Mouse (Mus musculus) embryonic stem cell, embryonic (primary cell): Measurements from ENCODE around the gene Anxa3.

ENCODE experiments used
- CTCF ChIA-PET, 4 experiments: fragments of 300-600 bp in 2 of 4; fragments of 350-600 bp in 2 of 4; sonication (Branson Sonifier 250); formaldehyde crosslinking; loops; one replicate each; lab custom pipeline; 2022; ENCODE audit warnings: inconsistent platforms in 2 of 4; lab: Charles Lee
- POLR2A ChIA-PET, 4 experiments: fragments of 300-600 bp in 2 of 4; fragments of 350-600 bp in 2 of 4; sonication (Branson Sonifier 250); formaldehyde crosslinking; loops; one replicate each; lab custom pipeline; 2022; ENCODE audit warnings: antibody characterized with exemption in 4 of 4, inconsistent platforms in 1 of 4; lab: Charles Lee

Anxa3 gene

GRCm38 (mm10) chr5:96810620-96811019 lies 17.5 kb downstream of the Anxa3 start:
- CTCF ChIA-PET: interaction anchor here in 1 of 4 experiments (0.6 kb wide), 1 partner anchor 582 kb away, joined by 5 read pairs; no protein-coding TSS in a partner anchor
- POLR2A ChIA-PET: interaction anchor here in 1 of 4 experiments (1.3 kb wide), 1 partner anchor 9 kb away, joined by 5 read pairs; no protein-coding TSS in a partner anchor

GRCm38 (mm10) chr5:96824769-96825327 lies 31.7 kb downstream of the Anxa3 start:
- ChIA-PET POLR2A (no interaction called here), CTCF (no interaction called here)

- ChIA-PET CTCF (interaction anchor here in 1 of 4 experiments (0.7 kb wide), 1 partner anchor 27 kb away, joined by 3 read pairs; no protein-coding TSS in a partner anchor), POLR2A (no interaction called here)
Measured at GRCm38 (mm10) chr5:96827176-96827575, 34.0 kb downstream of the Anxa3 start.

- ChIA-PET POLR2A (no interaction called here), CTCF (no interaction called here)
Measured at GRCm38 (mm10) chr5:96834338-96834737, 41.2 kb downstream of the Anxa3 start.

GRCm38 (mm10) chr5:96847986-96848385 lies 54.8 kb downstream of the Anxa3 start:
- CTCF ChIA-PET: interaction anchor here in 1 of 4 experiments (0.7 kb wide), 1 partner anchor 133 kb away, joined by 15 read pairs; no protein-coding TSS in a partner anchor
- POLR2A ChIA-PET: interaction anchor here in 1 of 4 experiments (0.7 kb wide), 1 partner anchor 72 kb away, joined by 3 read pairs; no protein-coding TSS in a partner anchor

GRCm38 (mm10) chr5:96848386-96848785 lies 55.2 kb downstream of the Anxa3 start:
- ChIA-PET CTCF (interaction anchor here in 1 of 4 experiments (0.7 kb wide), 1 partner anchor 134 kb away, joined by 15 read pairs; no protein-coding TSS in a partner anchor), POLR2A (interaction anchor here in 1 of 4 experiments (0.7 kb wide), 1 partner anchor 71 kb away, joined by 3 read pairs; no protein-coding TSS in a partner anchor)

GRCm38 (mm10) chr5:96849232-96849631 lies 56.1 kb downstream of the Anxa3 start:
- CTCF ChIA-PET: no interaction called here

GRCm38 (mm10) chr5:96853451-96853850 lies 60.3 kb downstream of the Anxa3 start:
- CTCF ChIA-PET: interaction anchor here in 2 of 4 experiments (0.6 to 0.7 kb wide), 2 partner anchors 26 to 450 kb away, joined by 3 read pairs; no protein-coding TSS in a partner anchor
- POLR2A ChIA-PET: no interaction called here

More at GRCm38 (mm10) chr5:96849232-96849631, 56.1 kb downstream of the Anxa3 start:
- POLR2A ChIA-PET: no interaction called here

GRCm38 (mm10) chr5:96854350-96854749 lies 61.2 kb downstream of the Anxa3 start:
- ChIA-PET CTCF (interaction anchor here in 2 of 4 experiments (0.6 to 0.7 kb wide), 2 partner anchors 27 to 451 kb away, joined by 3 read pairs; no protein-coding TSS in a partner anchor), POLR2A (no interaction called here)

- CTCF ChIA-PET: interaction anchor here in 1 of 4 experiments (0.6 kb wide), 1 partner anchor 139 kb away, joined by 3 read pairs; no protein-coding TSS in a partner anchor
Measured at GRCm38 (mm10) chr5:96859938-96860337, 66.8 kb downstream of the Anxa3 start.

GRCm38 (mm10) chr5:96867171-96867570 lies 74.0 kb downstream of the Anxa3 start:
- POLR2A ChIA-PET: interaction anchor here in 1 of 4 experiments (0.6 kb wide), 1 partner anchor 213 kb away, joined by 3 read pairs; no protein-coding TSS in a partner anchor
- CTCF ChIA-PET: interaction anchor here in 1 of 4 experiments (0.6 kb wide), 1 partner anchor 37 kb away, joined by 5 read pairs; no protein-coding TSS in a partner anchor

More at GRCm38 (mm10) chr5:96859938-96860337, 66.8 kb downstream of the Anxa3 start:
- POLR2A ChIA-PET: interaction anchor here in 1 of 4 experiments (0.6 kb wide), 1 partner anchor 142 kb away, joined by 3 read pairs; no protein-coding TSS in a partner anchor

GRCm38 (mm10) chr5:96868893-96869292 lies 75.8 kb downstream of the Anxa3 start:
- ChIA-PET POLR2A (no interaction called here), CTCF (no interaction called here)

- CTCF ChIA-PET: no interaction called here
- POLR2A ChIA-PET: interaction anchor here in 1 of 4 experiments (0.6 kb wide), 1 partner anchor 530 kb away, joined by 3 read pairs; no protein-coding TSS in a partner anchor
Measured at GRCm38 (mm10) chr5:96870996-96871395, 77.9 kb downstream of the Anxa3 start.

- CTCF ChIA-PET: no interaction called here
- POLR2A ChIA-PET: no interaction called here
Measured at GRCm38 (mm10) chr5:96878178-96878577, 85.0 kb downstream of the Anxa3 start.

- CTCF ChIA-PET: no interaction called here
- POLR2A ChIA-PET: no interaction called here
Measured at GRCm38 (mm10) chr5:96878851-96879540, 85.9 kb downstream of the Anxa3 start.

GRCm38 (mm10) chr5:96880231-96880630 lies 87.1 kb downstream of the Anxa3 start:
- ChIA-PET CTCF (no interaction called here), POLR2A (no interaction called here)

GRCm38 (mm10) chr5:96881118-96881517 lies 88.0 kb downstream of the Anxa3 start:
- CTCF ChIA-PET: no interaction called here
- POLR2A ChIA-PET: no interaction called here

GRCm38 (mm10) chr5:96881613-96882012 lies 88.5 kb downstream of the Anxa3 start:
- POLR2A ChIA-PET: no interaction called here
- CTCF ChIA-PET: no interaction called here

GRCm38 (mm10) chr5:96885202-96885601 lies 92.1 kb downstream of the Anxa3 start:
- POLR2A ChIA-PET: no interaction called here

GRCm38 (mm10) chr5:96888396-96888795 lies 95.3 kb downstream of the Anxa3 start:
- CTCF ChIA-PET: no interaction called here
- POLR2A ChIA-PET: no interaction called here

More at GRCm38 (mm10) chr5:96885202-96885601, 92.1 kb downstream of the Anxa3 start:
- CTCF ChIA-PET: no interaction called here
